Mouse (Mus musculus) granulocyte monocyte progenitor cell, adult 5-6 weeks (primary cell): ENCODE results near the gene Wfdc13. TPM values are rescaled to one million over a fixed set of nuclear protein-coding genes. Genes with fewer than 3 reads are reported as not detected.
"Not testable (repeated sequence)": the region's sequence is repeated elsewhere in the genome, so short reads cannot be mapped to it uniquely, and the experiment has no call there.

ENCODE experiments used
- ATAC-seq: replicated peaks from 2 replicates; pipeline ENCODE4 v1.8.0; 2016; ENCODE audit warnings: mild to moderate bottlenecking, moderate TSS enrichment, inconsistent platforms; ENCODE audit not compliant: poor library complexity, severe bottlenecking
- total RNA-seq, 2 experiments: library from RNA; stranded (forward) in 1 of 2; stranded (reverse) in 1 of 2; fragments of 200-712, 200-1000 nt in 1 of 2; fragments of >200 nt in 1 of 2; fragmentation: Nextera tagmentation in 1 of 2; gene quantifications; 2 replicates each; pipeline ENCODE4 v1.2.3; 2014 to 2017

The Wfdc13 gene
- total RNA-seq, 2 experiments from 2014 or later: not detected

DNA sequence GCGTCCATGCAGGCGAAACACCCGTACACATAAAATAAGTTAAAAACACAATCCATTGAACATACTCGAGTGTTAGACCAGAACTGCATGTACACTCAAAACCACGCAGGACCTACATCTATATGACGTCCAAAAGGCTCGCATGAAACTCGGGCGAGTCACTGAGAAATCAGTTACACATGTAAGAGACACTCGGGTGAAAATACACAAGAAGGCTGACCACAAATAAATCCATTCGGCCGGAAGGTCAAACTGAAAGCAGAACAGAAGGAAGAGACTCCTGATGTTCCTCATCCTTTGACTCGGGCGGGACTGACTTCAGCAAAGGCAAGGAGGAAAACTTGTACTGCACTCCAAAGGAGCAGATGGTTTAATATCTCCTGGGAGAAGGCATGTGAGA lies 21.1 kb downstream of the Wfdc13 start:
- ATAC-seq: no peak

DNA sequence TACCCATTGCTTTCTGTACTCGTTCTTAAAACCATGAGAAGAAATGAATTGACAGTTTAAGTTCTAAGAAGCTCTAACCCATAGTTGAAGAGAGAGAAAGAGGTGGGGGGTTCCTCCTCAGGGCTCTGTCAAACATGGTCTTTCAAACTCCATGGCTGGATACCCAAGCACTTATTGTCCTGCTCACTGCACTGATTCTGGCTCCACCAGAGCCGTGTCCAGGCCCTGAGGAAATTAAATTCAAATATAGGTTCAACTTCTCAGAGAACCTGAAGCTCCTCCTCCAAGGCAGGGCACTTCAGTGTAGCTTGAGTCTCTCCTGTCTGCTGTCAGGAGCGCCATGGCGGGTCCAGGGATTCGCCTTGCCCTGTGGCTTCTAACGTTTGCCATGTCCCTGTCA lies 30.1 kb downstream of the Wfdc13 start, which contains the start of gene Spint5:
Gene Spint5, plus strand, starts transcription at position 301 of the 400 bp plus-strand sequence.
- ATAC-seq: no peak

DNA sequence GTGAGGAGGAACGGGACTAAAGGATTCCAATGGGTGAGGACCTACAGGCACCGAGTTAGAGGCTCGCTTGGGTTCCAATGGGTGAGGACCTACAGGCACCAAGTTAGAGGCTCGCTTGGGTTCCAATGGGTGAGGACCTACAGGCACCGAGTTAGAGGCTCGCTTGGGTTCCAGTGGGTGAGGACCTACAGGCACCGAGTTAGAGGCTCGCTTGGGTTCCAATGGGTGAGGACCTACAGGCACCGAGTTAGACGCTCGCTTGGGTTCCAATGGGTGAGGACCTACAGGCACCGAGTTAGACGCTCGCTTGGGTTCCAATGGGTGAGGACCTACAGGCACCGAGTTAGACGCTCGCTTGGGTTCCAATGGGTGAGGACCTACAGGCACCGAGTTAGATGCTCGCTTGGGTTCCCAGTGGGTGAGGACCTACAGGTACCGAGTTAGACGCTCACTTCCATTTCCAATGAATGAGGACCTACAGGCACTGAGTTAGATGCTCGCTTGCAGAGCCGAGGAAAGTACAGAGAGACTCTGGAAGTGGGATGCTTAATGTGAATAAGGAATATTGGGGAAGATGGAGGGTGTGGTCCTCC lies 31.4 kb downstream of the Wfdc13 start:
- not testable (repeated sequence) for ATAC-seq

DNA sequence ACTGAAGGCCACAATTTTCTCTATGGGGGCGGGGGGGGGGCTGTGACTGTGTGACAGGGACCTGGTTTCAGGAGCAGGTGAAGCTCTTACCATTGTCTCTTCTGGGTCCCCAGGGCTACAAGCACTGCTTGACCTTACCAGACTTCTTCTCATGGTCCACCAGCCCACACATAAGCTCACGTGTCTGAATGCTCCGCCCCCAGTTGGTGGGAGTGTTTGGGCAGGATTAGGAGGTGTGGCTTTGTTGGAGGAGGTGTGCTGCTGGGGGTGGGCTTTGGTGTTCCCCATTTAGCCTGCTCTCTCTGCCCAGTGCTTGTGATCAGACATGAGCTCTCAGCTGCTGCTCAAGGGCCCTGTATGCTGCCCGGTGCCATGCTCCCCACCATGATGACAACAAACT lies 38.4 kb downstream of the Wfdc13 start:
- no peak for ATAC-seq

DNA sequence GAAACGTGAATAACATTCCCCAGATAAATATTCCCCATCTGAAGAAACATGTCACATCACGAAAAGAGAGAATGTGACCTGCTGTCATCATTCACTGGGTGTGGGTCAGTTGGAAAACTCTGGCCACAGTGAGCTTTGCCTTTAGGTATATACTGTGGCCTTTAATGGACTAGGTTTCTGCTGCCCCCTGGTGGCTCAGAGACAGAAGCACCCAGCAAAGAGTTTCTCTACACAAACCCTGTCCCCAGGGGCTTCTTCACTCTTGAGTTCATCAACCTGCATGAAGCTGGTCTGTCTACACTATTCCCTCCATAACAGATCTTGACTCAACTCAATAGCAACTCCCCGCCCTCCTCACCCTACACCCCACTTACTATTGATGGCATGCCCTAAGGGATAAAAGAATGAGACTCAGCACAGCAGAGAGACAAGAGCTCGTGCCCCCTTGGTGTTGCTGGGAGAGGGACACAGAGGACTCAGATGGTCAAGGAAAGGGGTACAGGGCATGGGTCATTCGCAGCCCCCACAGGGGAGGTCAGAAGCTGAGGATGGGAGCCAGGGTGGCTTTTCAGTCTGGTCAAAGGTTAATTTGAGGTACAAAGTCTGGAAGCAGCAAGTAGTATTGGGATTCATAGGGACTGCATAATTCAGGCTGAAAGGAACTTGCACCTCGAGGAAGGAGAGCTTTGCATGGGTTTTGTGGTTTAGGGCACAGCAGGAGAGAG lies 41.1 kb downstream of the Wfdc13 start:
- peak; percentile 66 for ATAC-seq

DNA sequence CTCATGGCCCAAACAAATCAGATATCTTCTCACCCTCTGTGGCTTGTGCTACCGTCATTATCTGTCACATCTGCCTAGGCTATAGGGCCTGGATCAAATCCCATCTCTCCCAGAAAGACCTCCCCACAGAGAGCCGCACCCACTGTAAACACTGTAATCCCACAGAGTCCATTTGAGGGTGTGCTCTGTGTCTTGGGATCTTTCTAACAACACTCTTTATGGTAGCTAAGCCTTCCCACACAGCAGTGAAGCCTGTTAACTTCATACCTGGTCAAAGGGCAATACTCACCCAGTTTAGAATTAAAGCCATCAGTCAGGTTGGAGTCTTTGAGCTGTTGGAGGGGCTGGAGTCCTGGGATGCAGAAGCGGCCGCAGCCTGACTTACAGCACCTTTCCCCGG lies 46.8 kb downstream of the Wfdc13 start:
- no peak for ATAC-seq

DNA sequence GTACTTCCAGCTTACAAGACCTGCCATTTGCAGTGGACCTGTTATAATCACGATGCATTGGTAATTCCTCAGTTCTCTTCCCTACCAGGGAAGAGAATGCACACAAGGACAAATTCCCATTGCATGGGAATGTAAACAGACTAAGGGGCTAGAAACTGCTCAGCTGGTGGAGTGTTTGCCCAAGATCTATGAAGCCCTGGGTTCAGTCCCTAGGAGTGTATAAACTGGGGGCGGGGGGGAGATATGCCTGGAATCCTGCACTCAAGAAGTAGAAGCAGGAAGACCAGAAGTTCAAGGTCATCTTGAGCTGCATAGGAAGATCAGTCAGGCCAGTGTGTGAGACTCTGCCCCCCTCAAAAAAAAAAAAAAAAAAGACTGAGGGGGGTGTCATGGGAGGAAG lies 48.4 kb downstream of the Wfdc13 start:
- ATAC-seq: no peak

DNA sequence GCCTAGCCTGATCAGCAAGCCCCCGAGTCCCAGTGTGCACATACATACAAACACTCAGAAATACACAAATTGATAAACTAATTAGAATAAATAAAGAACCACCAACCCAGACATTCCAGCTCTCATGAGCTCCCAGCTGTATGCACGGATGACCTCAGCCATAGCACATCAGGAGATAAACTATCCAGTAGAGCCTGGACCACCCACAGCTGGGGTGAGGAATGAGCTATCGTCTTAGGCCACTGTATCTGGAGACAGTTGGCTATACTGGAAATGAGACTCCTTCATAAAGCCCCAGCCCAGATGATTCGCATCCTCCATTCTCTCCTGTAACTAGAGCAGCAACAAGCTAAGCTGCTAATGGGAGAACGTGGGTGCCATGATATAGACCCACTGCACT lies 49.9 kb downstream of the Wfdc13 start:
- no peak for ATAC-seq

DNA sequence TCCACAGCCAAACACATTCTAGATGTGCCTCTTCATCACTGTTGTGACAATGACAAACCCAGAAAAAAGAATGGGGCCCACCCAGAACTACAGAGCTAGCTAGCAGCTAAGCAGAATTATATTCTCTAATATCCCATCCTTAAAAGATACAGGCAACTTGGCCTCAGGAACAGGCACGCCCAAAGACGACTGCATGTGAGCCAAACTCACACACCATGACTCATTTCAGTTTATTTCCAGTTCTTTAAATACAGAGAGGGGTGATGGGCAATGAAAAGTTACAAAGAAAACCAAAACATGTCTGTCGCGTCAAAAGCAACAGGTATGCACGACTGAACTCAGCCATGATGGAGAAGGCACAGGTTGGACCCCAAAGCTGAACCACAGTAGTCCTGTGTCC lies 50.5 kb downstream of the Wfdc13 start:
- no peak for ATAC-seq

Other genes starting within 250 kb of the Wfdc13 start
Only the 30 nearest of the 32 such genes appear.
- not detected in 2 replicates for gene Gm20458, start 224.1 kb upstream of the Wfdc13 start, total RNA-seq (2014; fragmentation: Nextera tagmentation)
- not detected in 2 replicates for gene Gm20458, start 224.1 kb upstream of the Wfdc13 start, total RNA-seq (2017)
- not detected in 2 replicates for gene Trp53tg5, start 211.4 kb upstream of the Wfdc13 start, total RNA-seq (2014; fragmentation: Nextera tagmentation)
- not detected in 2 replicates for gene Trp53tg5, start 211.4 kb upstream of the Wfdc13 start, total RNA-seq (2017)
- 5.6 TPM in 1 of 2 replicates, not detected in the other for gene Dbndd2, start 199.0 kb upstream of the Wfdc13 start, total RNA-seq (2014; fragmentation: Nextera tagmentation)
- 0.46 and 0.95 TPM in 2 replicates for gene Dbndd2, start 199.0 kb upstream of the Wfdc13 start, total RNA-seq (2017)
- gene Pigt, start 187.6 kb upstream of the Wfdc13 start, total RNA-seq (2014; fragmentation: Nextera tagmentation): 97.1 and 103 TPM in 2 replicates
- 27.2 and 27.5 TPM in 2 replicates for gene Pigt, start 187.6 kb upstream of the Wfdc13 start, total RNA-seq (2017)
- not detected in 2 replicates for gene Wfdc2, start 122.7 kb upstream of the Wfdc13 start, total RNA-seq (2014; fragmentation: Nextera tagmentation)
- gene Wfdc2, start 122.7 kb upstream of the Wfdc13 start, total RNA-seq (2017): not detected in 2 replicates
- gene Spint3, start 111.6 kb upstream of the Wfdc13 start, total RNA-seq (2014; fragmentation: Nextera tagmentation): not detected in 2 replicates
- gene Spint3, start 111.6 kb upstream of the Wfdc13 start, total RNA-seq (2017): not detected in 2 replicates
- not detected in 2 replicates for gene Wfdc6a, start 99.7 kb upstream of the Wfdc13 start, total RNA-seq (2014; fragmentation: Nextera tagmentation)
- gene Wfdc6a, start 99.7 kb upstream of the Wfdc13 start, total RNA-seq (2017): not detected in 2 replicates
- not detected in 2 replicates for gene Eppin, start 91.5 kb upstream of the Wfdc13 start, total RNA-seq (2014; fragmentation: Nextera tagmentation)
- gene Eppin, start 91.5 kb upstream of the Wfdc13 start, total RNA-seq (2017): not detected in 2 replicates
- gene Wfdc6b, start 71.6 kb upstream of the Wfdc13 start, total RNA-seq (2014; fragmentation: Nextera tagmentation): not detected in 2 replicates
- not detected in 2 replicates for gene Wfdc6b, start 71.6 kb upstream of the Wfdc13 start, total RNA-seq (2017)
- gene Wfdc8, start 71.5 kb upstream of the Wfdc13 start, total RNA-seq (2014; fragmentation: Nextera tagmentation): not detected in 2 replicates
- not detected in 2 replicates for gene Wfdc8, start 71.5 kb upstream of the Wfdc13 start, total RNA-seq (2017)
- gene Wfdc16, start 46.3 kb upstream of the Wfdc13 start, total RNA-seq (2014; fragmentation: Nextera tagmentation): not detected in 2 replicates
- gene Wfdc16, start 46.3 kb upstream of the Wfdc13 start, total RNA-seq (2017): not detected in 2 replicates
- not detected in 2 replicates for gene Wfdc10, start 29.1 kb upstream of the Wfdc13 start, total RNA-seq (2014; fragmentation: Nextera tagmentation)
- not detected in 2 replicates for gene Wfdc10, start 29.1 kb upstream of the Wfdc13 start, total RNA-seq (2017)
- gene Wfdc9, start 28.5 kb upstream of the Wfdc13 start, total RNA-seq (2014; fragmentation: Nextera tagmentation): not detected in 2 replicates
- gene Wfdc9, start 28.5 kb upstream of the Wfdc13 start, total RNA-seq (2017): not detected in 2 replicates
- gene Wfdc11, start 11.0 kb upstream of the Wfdc13 start, total RNA-seq (2014; fragmentation: Nextera tagmentation): not detected in 2 replicates
- gene Wfdc11, start 11.0 kb upstream of the Wfdc13 start, total RNA-seq (2017): not detected in 2 replicates
- not detected in 2 replicates for gene Spint4, start 13.4 kb downstream of the Wfdc13 start, total RNA-seq (2014; fragmentation: Nextera tagmentation)
- not detected in 2 replicates for gene Spint4, start 13.4 kb downstream of the Wfdc13 start, total RNA-seq (2017)
- not detected in 2 replicates for gene Spint5, start 30.2 kb downstream of the Wfdc13 start, total RNA-seq (2014; fragmentation: Nextera tagmentation)
- not detected in 2 replicates for gene Spint5, start 30.2 kb downstream of the Wfdc13 start, total RNA-seq (2017)
- gene Wfdc3, start 60.8 kb downstream of the Wfdc13 start, total RNA-seq (2014; fragmentation: Nextera tagmentation): not detected in 2 replicates
- gene Wfdc3, start 60.8 kb downstream of the Wfdc13 start, total RNA-seq (2017): not detected in 2 replicates
- 31.1 and 36.9 TPM in 2 replicates for gene Dnttip1, start 60.9 kb downstream of the Wfdc13 start, total RNA-seq (2014; fragmentation: Nextera tagmentation)
- gene Dnttip1, start 60.9 kb downstream of the Wfdc13 start, total RNA-seq (2017): 21.5 and 27.3 TPM in 2 replicates
- gene Ube2c, start 84.8 kb downstream of the Wfdc13 start, total RNA-seq (2014; fragmentation: Nextera tagmentation): 24.5 and 75.2 TPM in 2 replicates
- 112 and 138 TPM in 2 replicates for gene Ube2c, start 84.8 kb downstream of the Wfdc13 start, total RNA-seq (2017)
- gene Tnnc2, start 94.9 kb downstream of the Wfdc13 start, total RNA-seq (2014; fragmentation: Nextera tagmentation): not detected in 2 replicates
- not detected in 2 replicates for gene Tnnc2, start 94.9 kb downstream of the Wfdc13 start, total RNA-seq (2017)
- not detected in 2 replicates for gene Snx21, start 100.7 kb downstream of the Wfdc13 start, total RNA-seq (2014; fragmentation: Nextera tagmentation)
- 0.17 and 0.77 TPM in 2 replicates for gene Snx21, start 100.7 kb downstream of the Wfdc13 start, total RNA-seq (2017)
- 24.7 and 25.5 TPM in 2 replicates for gene Acot8, start 119.8 kb downstream of the Wfdc13 start, total RNA-seq (2014; fragmentation: Nextera tagmentation)
- 22.3 and 32.6 TPM in 2 replicates for gene Acot8, start 119.8 kb downstream of the Wfdc13 start, total RNA-seq (2017)
- 2.7 and 4.1 TPM in 2 replicates for gene Zswim3, start 120.0 kb downstream of the Wfdc13 start, total RNA-seq (2014; fragmentation: Nextera tagmentation)
- 1.8 and 2.0 TPM in 2 replicates for gene Zswim3, start 120.0 kb downstream of the Wfdc13 start, total RNA-seq (2017)
- 5.8 and 7.0 TPM in 2 replicates for gene Zswim1, start 137.6 kb downstream of the Wfdc13 start, total RNA-seq (2014; fragmentation: Nextera tagmentation)
- 2.8 and 3.5 TPM in 2 replicates for gene Zswim1, start 137.6 kb downstream of the Wfdc13 start, total RNA-seq (2017)
- not detected in 2 replicates for gene Spata25, start 143.4 kb downstream of the Wfdc13 start, total RNA-seq (2014; fragmentation: Nextera tagmentation)
- not detected in 2 replicates for gene Spata25, start 143.4 kb downstream of the Wfdc13 start, total RNA-seq (2017)
- 89.0 and 135 TPM in 2 replicates for gene Ctsa, start 147.8 kb downstream of the Wfdc13 start, total RNA-seq (2014; fragmentation: Nextera tagmentation)
- 79.5 and 109 TPM in 2 replicates for gene Ctsa, start 147.8 kb downstream of the Wfdc13 start, total RNA-seq (2017)
- gene Neurl2, start 148.3 kb downstream of the Wfdc13 start, total RNA-seq (2014; fragmentation: Nextera tagmentation): 6.1 and 8.7 TPM in 2 replicates
- gene Neurl2, start 148.3 kb downstream of the Wfdc13 start, total RNA-seq (2017): 3.4 and 4.0 TPM in 2 replicates
- not detected in 2 replicates for gene Pltp, start 172.6 kb downstream of the Wfdc13 start, total RNA-seq (2014; fragmentation: Nextera tagmentation)
- not detected in 2 replicates for gene Pltp, start 172.6 kb downstream of the Wfdc13 start, total RNA-seq (2017)
- gene Pcif1, start 194.2 kb downstream of the Wfdc13 start, total RNA-seq (2014; fragmentation: Nextera tagmentation): 36.7 and 50.8 TPM in 2 replicates
- 21.3 and 27.4 TPM in 2 replicates for gene Pcif1, start 194.2 kb downstream of the Wfdc13 start, total RNA-seq (2017)
- gene Zfp335, start 226.7 kb downstream of the Wfdc13 start, total RNA-seq (2014; fragmentation: Nextera tagmentation): 11.5 and 16.3 TPM in 2 replicates
- gene Zfp335, start 226.7 kb downstream of the Wfdc13 start, total RNA-seq (2017): 5.6 and 7.5 TPM in 2 replicates